Mouse (Mus musculus) ES-CJ7 (cell line): ENCODE measurements around the gene Rbm42.

ENCODE experiments used
- DNase-seq: peaks from one replicate; pipeline ENCODE4 v3.0.0; 2011; ENCODE audit warnings: low read depth, low spot score

Rbm42 gene

GRCm38 (mm10) chr7:30618658-30619057 is 31.5 kb downstream of the Rbm42 start:
- DNase-seq = no peak

DNA sequence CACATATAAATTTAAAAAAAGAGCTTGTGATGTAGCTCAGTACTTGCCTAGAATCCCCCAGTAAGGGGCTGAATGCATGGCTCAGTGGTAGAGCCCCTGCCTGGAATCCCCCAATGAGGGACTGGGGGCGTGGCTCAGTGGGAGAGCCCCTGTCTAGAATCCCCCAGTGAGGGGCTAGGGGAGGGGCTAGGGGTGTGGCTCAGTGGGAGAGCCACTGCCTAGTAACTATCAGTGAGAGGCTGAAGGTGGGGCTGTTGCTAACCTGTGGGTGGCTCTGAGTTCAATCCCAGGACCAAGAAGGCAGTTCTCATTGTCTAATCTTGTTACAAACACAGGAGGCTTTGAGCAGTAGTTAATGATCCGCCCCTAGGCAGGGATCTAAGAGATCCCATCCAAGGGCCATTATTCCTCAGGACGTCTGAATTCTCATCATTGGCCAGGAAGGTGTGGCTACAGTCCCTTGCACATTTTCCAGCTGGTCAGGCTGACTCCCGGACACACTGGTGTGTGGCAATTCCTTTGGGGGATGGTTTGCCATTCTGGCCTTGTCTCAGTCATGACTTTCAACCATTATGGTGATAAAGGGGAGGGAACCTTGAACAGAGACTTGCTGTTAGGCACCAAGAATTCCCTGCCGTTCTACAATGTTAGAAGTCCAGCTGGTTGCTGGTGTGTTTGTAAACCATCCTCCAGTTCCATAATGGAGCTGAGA is 34.9 kb downstream of the Rbm42 start:
- DNase-seq = peak; percentile 81

GRCm38 (mm10) chr7:30614454-30614853 is 35.7 kb downstream of the Rbm42 start:
- peak; percentile 66 for DNase-seq

- DNase-seq = peak; percentile 82
Measured at GRCm38 (mm10) chr7:30613529-30614112, 36.5 kb downstream of the Rbm42 start.

GRCm38 (mm10) chr7:30612654-30613402 is 37.3 kb downstream of the Rbm42 start, which contains the start of gene Upk1a:
Upk1a (minus strand) TSS chr7:30612847.
- no peak for DNase-seq

DNA sequence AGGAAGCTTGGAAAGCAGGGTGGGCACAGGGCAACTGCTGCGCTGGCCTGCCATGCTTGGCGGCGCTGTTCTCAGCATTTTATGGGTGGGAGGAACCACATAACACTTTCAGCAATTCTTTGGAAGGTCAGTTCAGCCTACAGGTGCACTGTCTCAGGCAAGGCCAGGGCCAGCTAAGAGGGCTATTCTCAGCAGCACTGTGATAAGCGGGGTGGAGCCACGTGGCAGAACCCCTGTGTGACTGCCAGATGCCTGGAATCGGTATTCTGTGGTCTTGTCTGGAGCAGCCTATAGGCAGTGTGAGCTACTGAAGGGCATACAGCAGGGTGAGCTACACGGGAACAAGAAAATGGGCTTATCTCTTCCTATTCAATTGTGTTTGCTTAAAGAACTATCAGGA is 40.1 kb downstream of the Rbm42 start:
- DNase-seq = no peak

DNA sequence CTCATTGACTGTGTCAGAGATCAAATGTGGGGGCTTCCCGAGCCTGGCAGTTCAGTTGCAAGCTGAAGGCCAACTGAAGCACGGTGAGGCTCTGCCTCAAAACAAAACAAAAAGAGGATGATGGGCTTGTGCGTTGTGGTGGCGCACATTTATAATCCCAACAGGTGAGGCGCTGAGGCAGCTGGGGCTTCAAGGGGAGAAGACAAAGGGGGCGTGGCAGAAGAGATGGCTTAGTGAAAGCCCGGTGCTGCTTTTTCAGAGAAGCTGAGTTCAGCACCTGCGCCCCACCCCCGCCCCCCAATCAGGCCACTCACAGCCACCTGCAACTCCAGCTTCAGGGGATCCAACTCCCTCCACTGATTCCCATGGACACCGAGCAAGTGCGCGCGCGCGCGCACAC is 41.6 kb downstream of the Rbm42 start:
- peak; percentile 74 for DNase-seq

- peak; percentile 98 for DNase-seq
Measured at GRCm38 (mm10) chr7:30607706-30608309, 42.3 kb downstream of the Rbm42 start.

DNA sequence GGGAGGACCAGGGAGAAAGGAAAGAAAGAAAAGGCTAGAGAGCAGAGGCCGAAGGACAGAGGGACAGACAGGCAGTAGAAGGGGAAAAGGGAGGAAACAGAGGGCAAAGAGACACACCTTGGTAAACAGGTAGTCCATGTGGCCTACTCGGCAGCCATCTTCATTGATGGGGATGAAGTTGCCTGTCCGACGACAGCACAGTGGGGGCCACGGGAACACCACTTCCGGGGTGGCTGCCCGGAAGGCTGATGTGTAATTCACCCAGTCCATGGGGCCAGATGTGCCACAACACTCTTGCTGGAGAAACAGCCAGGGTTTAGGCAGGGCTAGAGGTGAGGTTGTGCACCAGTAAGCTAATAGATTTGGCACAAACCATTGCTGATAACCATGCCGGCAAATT is 45.2 kb downstream of the Rbm42 start:
- DNase-seq = no peak

DNA sequence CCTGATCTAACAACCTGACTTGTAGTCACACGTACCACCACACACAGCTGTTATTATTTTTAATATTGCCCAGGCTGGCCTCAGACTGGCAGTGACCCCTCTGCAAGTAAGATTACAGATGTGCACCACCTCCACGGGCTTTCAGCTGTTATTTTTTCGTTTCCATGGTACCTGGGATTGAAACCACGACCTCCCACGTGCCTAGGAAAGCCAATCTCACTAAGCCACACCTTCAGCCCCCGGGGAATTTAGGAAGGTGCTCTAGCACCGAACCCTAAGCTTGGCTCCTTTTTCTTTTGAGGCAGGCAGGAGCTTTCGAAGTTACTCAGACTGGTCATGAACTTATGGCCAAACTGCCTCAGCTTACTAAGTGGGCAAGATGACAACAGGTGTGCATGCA is 45.7 kb downstream of the Rbm42 start:
- peak; percentile 48 for DNase-seq

DNA sequence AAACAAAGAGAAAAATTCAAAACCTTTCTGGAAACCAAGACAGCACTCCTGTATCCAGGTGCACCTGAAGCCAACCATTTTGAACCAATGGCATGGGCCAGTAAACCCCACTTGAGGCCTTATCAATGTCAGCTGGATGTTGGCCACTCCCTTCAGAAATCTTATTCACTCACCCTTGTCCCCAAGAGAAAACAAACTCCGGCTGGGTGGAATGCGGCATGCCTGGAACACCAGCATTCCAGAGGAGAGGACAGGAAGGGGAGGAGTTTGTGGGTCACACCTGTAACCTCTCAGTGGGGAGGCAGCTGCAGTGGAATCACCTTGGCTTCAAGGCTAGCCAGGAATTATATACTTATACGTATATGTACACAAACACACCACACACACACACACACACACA is 47.5 kb downstream of the Rbm42 start:
- DNase-seq = peak; percentile 93

DNA sequence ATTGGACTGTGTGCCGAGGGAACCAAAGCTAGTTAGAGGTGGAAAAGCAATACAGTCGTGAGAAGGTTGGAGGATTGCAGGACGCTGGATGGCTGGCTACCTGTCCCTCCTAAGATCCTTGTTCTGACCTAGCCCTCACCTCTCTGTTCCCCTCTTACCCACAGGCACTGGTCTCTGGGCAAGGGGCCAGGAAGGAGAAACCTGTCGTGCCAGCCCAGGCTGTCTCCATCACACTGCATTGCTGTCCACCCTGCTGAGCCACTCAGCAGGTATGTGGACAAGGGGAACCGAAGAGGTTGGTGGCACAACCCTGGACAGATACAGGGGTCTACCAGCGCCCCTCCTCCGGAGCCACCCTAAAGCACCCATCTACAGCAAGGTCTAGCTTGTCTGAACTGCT is 49.5 kb downstream of the Rbm42 start:
- DNase-seq = no peak

DNA sequence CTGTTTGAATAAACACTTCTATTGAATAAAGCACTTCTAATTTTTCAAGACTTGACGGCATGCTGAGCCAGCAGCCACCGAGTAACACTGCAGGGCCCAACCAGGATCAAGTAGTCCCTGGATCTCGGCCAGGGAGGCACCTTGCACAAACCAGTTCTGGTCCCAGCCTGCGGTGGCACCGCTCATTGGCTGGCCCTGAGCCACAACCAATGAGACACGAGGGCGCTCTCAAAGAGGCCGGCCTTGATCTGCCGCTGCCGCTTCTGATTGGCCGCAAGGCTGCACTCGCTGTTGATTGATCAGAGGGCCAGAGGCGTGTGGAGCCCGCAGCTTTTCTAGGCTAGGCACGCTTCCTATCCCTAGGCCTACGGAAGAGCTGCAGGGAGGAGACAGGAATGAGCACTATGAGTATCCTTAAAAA is 50.2 kb downstream of the Rbm42 start:
- peak; percentile 97 for DNase-seq

- DNase-seq = peak; percentile 86
Measured at GRCm38 (mm10) chr7:30598786-30599185, 51.3 kb downstream of the Rbm42 start, which contains the start of gene Zbtb32. Zbtb32 (minus strand) TSS chr7:30598909.

DNA sequence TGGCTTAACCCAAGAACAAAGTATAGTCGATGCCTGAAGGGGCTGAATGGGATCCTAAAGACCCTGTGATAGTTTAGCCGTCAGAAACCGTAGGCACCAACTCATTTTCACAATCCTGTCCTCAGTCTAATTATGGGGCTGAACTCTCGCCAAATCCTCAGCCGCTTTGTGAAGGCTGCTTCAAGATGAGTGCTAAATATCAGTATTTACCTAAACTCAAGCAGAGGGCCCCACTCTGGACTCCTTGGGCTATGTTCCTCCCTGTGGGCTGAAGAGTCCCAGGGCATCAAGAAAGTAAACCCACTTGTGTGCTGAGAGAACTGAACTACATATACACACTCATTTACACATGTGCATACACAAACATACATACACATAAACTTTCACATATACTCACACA is 53.3 kb downstream of the Rbm42 start:
- no peak for DNase-seq

- DNase-seq = no peak
Measured at GRCm38 (mm10) chr7:30596093-30596492, 54.0 kb downstream of the Rbm42 start.

- no peak for DNase-seq
Measured at GRCm38 (mm10) chr7:30594510-30595024, 55.5 kb downstream of the Rbm42 start.

- DNase-seq = no peak
Measured at GRCm38 (mm10) chr7:30593579-30594509, 56.3 kb downstream of the Rbm42 start.

GRCm38 (mm10) chr7:30592772-30593423 is 57.2 kb downstream of the Rbm42 start:
- peak; percentile 58 for DNase-seq

DNA sequence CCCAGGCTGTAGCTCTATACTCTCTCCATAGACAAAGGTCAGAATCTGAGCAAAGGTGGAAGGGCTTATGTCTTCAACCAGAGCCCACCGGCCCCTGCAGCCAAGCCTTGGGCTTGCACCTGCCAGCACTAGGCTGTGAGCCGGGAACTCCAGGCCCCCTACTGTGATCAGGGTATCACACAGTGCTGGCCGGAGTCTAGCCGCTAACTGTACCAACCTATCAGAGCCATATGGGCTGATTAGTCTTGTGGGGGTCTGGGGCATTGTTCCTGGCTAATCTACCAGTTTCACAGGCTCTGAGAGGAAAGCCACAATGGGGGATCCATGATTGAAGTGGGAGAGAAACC is 58.5 kb downstream of the Rbm42 start:
- DNase-seq = no peak
